Mouse (Mus musculus) kidney, adult 2 months (tissue): ENCODE data around the gene Pla2g4b.

ENCODE experiments used
- CTCF ChIP-seq: fragments of 200-500 bp; conservative IDR thresholded peaks from 2 replicates; pipeline ENCODE4 v1.5.1; 2011; ENCODE audit warnings: low read depth, mild to moderate bottlenecking, control low read depth, low read length, moderate library complexity, mixed read lengths; ENCODE audit not compliant: insufficient read depth, insufficient read length
- POLR2A ChIP-seq: fragments of 200-500 bp; IDR thresholded peaks from one replicate; pipeline ENCODE4 v1.6.1; 2011; ENCODE audit warnings: low read depth, low read length, control low read depth

GRCm38 (mm10) chr2:120048173-120048572, 15.0 kb downstream of the Pla2g4b start:
- TF ChIP-seq POLR2A (no peak), CTCF (no peak)
